9 mouse cellular contexts compared by ENCODE assay signal in genomic region chr16:36473217-36474216, GRCm38 (mm10). TPM values are rescaled to one million over a fixed set of nuclear protein-coding genes. Genes with fewer than 3 reads are reported as not detected.
DNase-seq lines count a peak whose midpoint lies in the region; ATAC-seq lines count a peak whose summit lies in the region.
"Had no signal": no experiment of that assay in that cellular context is flagged by ENCODE, and none has a peak within 500 bp of the region (broad histone marks: within the 10 kb centered on the region; RNA-seq: fewer than 3 reads in every experiment).

No protein-coding gene starts in this region.

- intact Hi-C loops in heart, postnatal 14 days (cut with DNase I), result loop anchor here (2.0 to 5.0 kb wide), 4 partner anchors 149 to 537 kb away; partner anchors contain the start of gene Polq
- intact Hi-C loops in left cerebral cortex, postnatal 4 days (cut with DNase I), result loop anchor here (5.0 to 10.0 kb wide), 2 partner anchors 231 to 344 kb away; no protein-coding TSS in a partner anchor

- H3K36me3 ChIP-seq in midbrain, embryonic 11.5 days (ENCODE audit: control insufficient read depth, insufficient read depth, low read length), result no peaks in the 10 kb centered on the region
- no peaks in the 10 kb centered on the region for H3K36me3 ChIP-seq in midbrain, embryonic 10.5 days

- no peaks in the 10 kb centered on the region for H3K4me1 ChIP-seq in midbrain, embryonic 11.5 days (ENCODE audit: control insufficient read depth, insufficient read depth, low read length)
- peaks cover 10% of the 10 kb centered on the region for H3K4me1 ChIP-seq in midbrain, embryonic 10.5 days

- ATAC-seq in midbrain, embryonic 11.5 days (ENCODE audit: low FRiP score), result peak; percentile 40; the same call in 1 of the 2 replicates

- no peaks in the 10 kb centered on the region for H3K27me3 ChIP-seq in midbrain, embryonic 11.5 days (ENCODE audit: control insufficient read depth, insufficient read depth, low read length)
- peaks cover 14% of the 10 kb centered on the region; the same call in 1 of the 2 replicates for H3K27me3 ChIP-seq in midbrain, embryonic 10.5 days (ENCODE audit: low read depth, poor library complexity, severe bottlenecking)

- H3K9me3 ChIP-seq in midbrain, embryonic 11.5 days (ENCODE audit: control insufficient read depth, low read length), result no peaks in the 10 kb centered on the region
- H3K9me3 ChIP-seq in midbrain, embryonic 10.5 days (replicated peaks), result no peaks in the 10 kb centered on the region

- DNase-seq in midbrain, embryonic 11.5 days (ENCODE audit: low spot score, missing footprints), result peak; percentile 91
- no peak for DNase-seq in midbrain, embryonic 10.5 days (ENCODE audit: low spot score)
- DNase-seq in NIH3T3 (ENCODE audit: low read depth), result peak; percentile 66
- DNase-seq in cerebellum, adult 9-11 months, result peak; percentile 6
- peak; percentile 49 to 67 for DNase-seq in heart, postnatal 14 days
- DNase-seq in left cerebral cortex, postnatal 4 days, result peak; percentile 12
- DNase-seq in right cerebral cortex, postnatal 14 days, result peak; percentile 50

- WGBS in midbrain, embryonic 11.5 days, result 52% methylated on average over 17 of the region's 17 CpGs
- WGBS in midbrain, embryonic 10.5 days, result 55% methylated on average over 17 of the region's 17 CpGs

- H3K4me3 ChIP-seq in midbrain, embryonic 11.5 days (ENCODE audit: low read depth, low read length), result no peak overlapping the region
- no peak overlapping the region for H3K4me3 ChIP-seq in midbrain, embryonic 10.5 days
- H3K4me3 ChIP-seq: myocyte had no signal

- no peak overlapping the region for H3K9ac ChIP-seq in midbrain, embryonic 11.5 days (ENCODE audit: low read length)

- no peak overlapping the region for H3K27ac ChIP-seq in midbrain, embryonic 11.5 days (ENCODE audit: low read depth, low read length)
- no peak overlapping the region for H3K27ac ChIP-seq in midbrain, embryonic 10.5 days (replicated peaks)

- no peak overlapping the region for H3K4me2 ChIP-seq in midbrain, embryonic 11.5 days

RNA-seq across cellular contexts. Expression of gene Stfa3, which starts 18.3 kb away (rescaled TPM):
- polyA plus RNA-seq in midbrain, embryonic 11.5 days (2014; fragmentation: Nextera tagmentation; extraction: Ambion mirVana), result not detected in 2 replicates
- polyA plus RNA-seq in midbrain, embryonic 10.5 days (2016; fragmentation: Nextera tagmentation; extraction: Ambion mirVana), result not detected in 2 replicates
- total RNA-seq in heart, postnatal 14 days (2021), result not detected
- total RNA-seq in left cerebral cortex, postnatal 4 days (2021), result not detected
- polyA plus RNA-seq: gonadal fat pad, adult 2 months; myocyte had no signal
